Mouse (Mus musculus) C2C12 (cell line): Measurements from ENCODE around the gene Olah. TPM values are rescaled to one million over a fixed set of nuclear protein-coding genes. Genes with fewer than 3 reads are reported as not detected.
"Not testable (repeated sequence)": the region's sequence is repeated elsewhere in the genome, so short reads cannot be mapped to it uniquely, and the experiment has no call there.

ENCODE experiments used
- H3K27me3 ChIP-seq: one replicate; pipeline ENCODE4 v1.6.1; 2011; ENCODE audit not compliant: control insufficient read depth, insufficient read depth, insufficient read length
- H3K36me3 ChIP-seq: one replicate; pipeline ENCODE4 v1.6.1; 2011; ENCODE audit not compliant: control insufficient read depth, insufficient read depth
- H3K4me3 ChIP-seq: one replicate; pipeline ENCODE4 v1.5.1; 2011; ENCODE audit warnings: mild to moderate bottlenecking, control low read depth; ENCODE audit not compliant: poor library complexity, insufficient read depth, severe bottlenecking
- H3K79me2 ChIP-seq: one replicate; pipeline ENCODE4 v1.6.1; 2011; ENCODE audit not compliant: control insufficient read depth, insufficient read depth
- H3K79me3 ChIP-seq: one replicate; pipeline ENCODE4 v1.6.1; 2011; ENCODE audit warnings: low read depth, control low read depth
- H3ac ChIP-seq: one replicate; pipeline ENCODE3; 2011; ENCODE audit warnings: low read depth; ENCODE audit not compliant: control insufficient read depth, insufficient read length
- CEBPB ChIP-seq: IDR thresholded peaks from one replicate; pipeline ENCODE4 v1.6.1; 2011; ENCODE audit warnings: low read depth, mild to moderate bottlenecking, control low read depth, moderate library complexity
- CTCF ChIP-seq: IDR thresholded peaks from one replicate; pipeline ENCODE4 v1.5.1; 2011; ENCODE audit not compliant: control insufficient read depth, insufficient read depth, insufficient read length
- FOSL1 ChIP-seq: IDR thresholded peaks from one replicate; pipeline ENCODE4 v1.8.0; 2011; ENCODE audit warnings: mild to moderate bottlenecking, low read length; ENCODE audit not compliant: poor library complexity, insufficient read depth, severe bottlenecking
- MAX ChIP-seq: IDR thresholded peaks from one replicate; pipeline ENCODE4 v1.6.1; 2011; ENCODE audit warnings: mild to moderate bottlenecking, control low read depth
- MYOD1 ChIP-seq: IDR thresholded peaks from one replicate; pipeline ENCODE4 v1.6.1; 2011; ENCODE audit warnings: low read depth; ENCODE audit not compliant: control insufficient read depth, insufficient read length
- MYOG ChIP-seq: IDR thresholded peaks from one replicate; pipeline ENCODE4 v1.6.1; 2011; ENCODE audit not compliant: control insufficient read depth, insufficient read length; ENCODE audit errors: extremely low read depth
- USF1 ChIP-seq: IDR thresholded peaks from one replicate; pipeline ENCODE4 v1.6.1; 2011; ENCODE audit warnings: low read depth, mild to moderate bottlenecking, control low read depth, moderate library complexity
- long read RNA-seq, 2 experiments: library from polyadenylated mRNA; unstranded; transcript quantifications; one replicate each; pipeline ENCODE4 v2.0.0; 2019 to 2020
- polyA plus RNA-seq: library from polyadenylated mRNA; unstranded; fragments of >200 nt; fragmentation: generic; extraction: Trizol; gene quantifications from one replicate; pipeline ENCODE4 v1.2.1, GENCODE M21; 2012; ENCODE audit warnings: missing spikeins

The Olah gene
- not detected for polyA plus RNA-seq
- long read RNA-seq, experiment 1: 0 reads
- long read RNA-seq, experiment 2: 0 reads

GRCm38 (mm10) chr2:3397110-3397509, at the start of gene Olah:
Gene Olah (minus strand): TSS chr2:3397210.
- not testable (repeated sequence) for H3K79me3 ChIP-seq, H3ac ChIP-seq, H3K4me3 ChIP-seq, H3K79me2 ChIP-seq, H3K36me3 ChIP-seq
- peaks cover 13% of the 10 kb centered on the region for H3K27me3 ChIP-seq

- Histone ChIP-seq H3K36me3 (peaks cover 10% of the 10 kb centered on the region), H3K4me3 (no peak overlapping the region), H3ac (no peak overlapping the region), H3K79me3 (no peaks in the 10 kb centered on the region), H3K79me2 (no peaks in the 10 kb centered on the region), H3K27me3 (no peaks in the 10 kb centered on the region)
- TF ChIP-seq USF1 (no peak), MYOG (no peak), CTCF (no peak), FOSL1 (no peak), MAX (no peak), MYOD1 (no peak), CEBPB (no peak)
Measured at GRCm38 (mm10) chr2:3445984-3446383, 49.0 kb upstream of the Olah start.

GRCm38 (mm10) chr2:3444206-3444605, 47.2 kb upstream of the Olah start:
- no peaks in the 10 kb centered on the region for H3K27me3 ChIP-seq
- H3K36me3 ChIP-seq: peaks cover 14% of the 10 kb centered on the region
- no peaks in the 10 kb centered on the region for H3K79me2 ChIP-seq
- H3K79me3 ChIP-seq: no peaks in the 10 kb centered on the region
- no peak overlapping the region for H3K4me3 ChIP-seq
- no peak overlapping the region for H3ac ChIP-seq
- no peak for TF ChIP-seq MAX
- no peak for TF ChIP-seq CTCF
- TF ChIP-seq USF1: no peak
- TF ChIP-seq MYOG: no peak
- no peak for TF ChIP-seq CEBPB
- TF ChIP-seq MYOD1: no peak
- TF ChIP-seq FOSL1: no peak

- peaks cover 9% of the 10 kb centered on the region for H3K36me3 ChIP-seq
Measured at GRCm38 (mm10) chr2:3437956-3438355, 40.9 kb upstream of the Olah start.

GRCm38 (mm10) chr2:3435369-3436061, 38.5 kb upstream of the Olah start:
- no peak overlapping the region for H3K4me3 ChIP-seq
- H3K79me3 ChIP-seq: no peaks in the 10 kb centered on the region
- no peak overlapping the region for H3ac ChIP-seq
- H3K27me3 ChIP-seq: no peaks in the 10 kb centered on the region
- no peaks in the 10 kb centered on the region for H3K79me2 ChIP-seq
- peaks cover 6% of the 10 kb centered on the region for H3K36me3 ChIP-seq
- no peak for TF ChIP-seq MAX
- no peak for TF ChIP-seq CEBPB
- TF ChIP-seq CTCF: no peak
- no peak for TF ChIP-seq FOSL1

More at GRCm38 (mm10) chr2:3437956-3438355, 40.9 kb upstream of the Olah start:
- TF ChIP-seq CTCF (no peak), CEBPB (no peak), FOSL1 (no peak), USF1 (no peak), MYOD1 (no peak), MAX (no peak), MYOG (no peak)
- no peaks in the 10 kb centered on the region for H3K79me2 ChIP-seq
- no peaks in the 10 kb centered on the region for H3K79me3 ChIP-seq
- no peaks in the 10 kb centered on the region for H3K27me3 ChIP-seq
- H3K4me3 ChIP-seq: no peak overlapping the region
- no peak overlapping the region for H3ac ChIP-seq

- no peaks in the 10 kb centered on the region for H3K79me2 ChIP-seq
- H3K79me3 ChIP-seq: no peaks in the 10 kb centered on the region
- H3K4me3 ChIP-seq: no peak overlapping the region
- no peak overlapping the region for H3ac ChIP-seq
- H3K27me3 ChIP-seq: no peaks in the 10 kb centered on the region
- TF ChIP-seq FOSL1: no peak
- no peak for TF ChIP-seq USF1
- TF ChIP-seq MYOG: no peak
- TF ChIP-seq MYOD1: no peak
- TF ChIP-seq CEBPB: no peak
- no peak for TF ChIP-seq MAX
- no peak for TF ChIP-seq CTCF
- H3K36me3 ChIP-seq: no peaks in the 10 kb centered on the region
Measured at GRCm38 (mm10) chr2:3430956-3431355, 33.9 kb upstream of the Olah start.
